Mouse (Mus musculus) thymus, postnatal 0 days (tissue): ENCODE measurements around the gene Zmym6. TPM values are rescaled to one million over a fixed set of nuclear protein-coding genes. Genes with fewer than 3 reads are reported as not detected.

Source experiments
- DNase-seq: peaks from one replicate; pipeline ENCODE4 v3.0.0-alpha.2; 2015; ENCODE audit warnings: low spot score
- polyA plus RNA-seq: library from polyadenylated mRNA; unstranded; fragments of >200 nt; fragmentation: Nextera tagmentation; extraction: Ambion mirVana; gene quantifications from 2 replicates; pipeline ENCODE4 v1.2.1, GENCODE M21; 2015

Gene Zmym6
- polyA plus RNA-seq, 1 experiment from 2014 or later, result 11.0 TPM

DNA sequence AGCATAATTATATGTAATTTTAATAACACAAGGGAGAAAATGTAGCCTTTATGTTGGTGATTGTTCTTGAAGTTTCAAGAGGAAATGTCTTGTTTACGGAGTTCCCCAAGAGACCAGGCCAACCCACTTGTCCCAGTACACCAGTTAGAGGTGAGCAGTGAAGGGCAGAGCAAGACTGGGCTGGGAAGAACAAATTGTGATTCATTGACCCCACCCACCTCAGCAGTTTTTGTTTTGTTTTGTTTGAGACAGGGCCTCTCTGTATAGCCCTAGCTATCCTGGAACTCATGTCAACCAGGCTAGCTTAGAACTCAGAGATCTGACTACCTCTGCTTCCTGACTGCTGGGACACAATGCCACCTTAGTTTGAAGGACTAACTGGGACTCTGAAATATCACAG, 47.1 kb downstream of the Zmym6 start:
- DNase-seq, result no peak

- DNase-seq, result peak; percentile 91
Observed at GRCm38 (mm10) chr4:127125834-127126463, 48.8 kb downstream of the Zmym6 start.

DNA sequence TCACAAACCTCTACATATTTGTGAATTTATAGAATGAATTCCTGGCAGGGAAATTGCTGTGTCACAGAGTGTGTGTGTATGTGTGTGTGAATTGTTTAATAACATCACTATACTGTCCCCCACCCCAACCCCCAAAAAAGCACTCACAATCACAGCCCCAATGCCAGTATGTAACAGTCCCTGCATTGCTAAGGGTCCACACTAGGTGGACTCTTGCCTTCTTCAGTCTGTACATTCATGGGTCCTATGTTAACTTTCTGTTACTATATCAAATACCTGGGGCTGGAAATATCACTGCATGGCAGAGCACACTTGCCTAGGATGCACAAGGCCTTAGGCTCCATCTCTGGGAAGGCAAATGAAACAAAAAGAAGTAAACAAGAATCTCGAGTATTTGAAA, 57.5 kb downstream of the Zmym6 start:
- no peak for DNase-seq

- DNase-seq, result no peak
Observed at GRCm38 (mm10) chr4:127137591-127137990, 60.4 kb downstream of the Zmym6 start.

DNA sequence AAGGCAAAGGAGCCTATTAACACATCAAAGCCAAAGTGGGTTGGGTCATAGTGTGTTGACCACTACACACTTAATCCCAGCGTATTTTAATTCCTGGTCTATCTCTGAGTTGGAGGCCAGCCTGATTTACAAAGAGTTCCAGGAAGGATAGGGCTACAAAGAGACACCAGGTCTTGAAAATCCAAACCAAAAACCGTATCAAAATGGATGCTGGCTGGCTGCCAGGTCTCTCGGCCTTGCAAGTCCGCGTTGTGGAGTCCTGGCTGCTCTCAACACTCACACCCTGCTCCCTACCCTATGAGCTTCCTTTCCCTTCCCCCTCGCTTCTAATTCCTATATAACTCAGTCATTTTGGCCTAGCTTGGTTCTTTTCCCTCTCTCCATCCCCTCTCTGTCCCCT, 61.3 kb downstream of the Zmym6 start:
- no peak for DNase-seq

GRCm38 (mm10) chr4:127150031-127150430, 72.8 kb downstream of the Zmym6 start:
- no peak for DNase-seq

GRCm38 (mm10) chr4:127153345-127153744, 76.2 kb downstream of the Zmym6 start:
- no peak for DNase-seq

- no peak for DNase-seq
Observed at GRCm38 (mm10) chr4:127155757-127156156, 78.6 kb downstream of the Zmym6 start.

GRCm38 (mm10) chr4:127157746-127158145, 80.6 kb downstream of the Zmym6 start:
- no peak for DNase-seq

- no peak for DNase-seq
Observed at GRCm38 (mm10) chr4:127163926-127164325, 86.7 kb downstream of the Zmym6 start.

DNA sequence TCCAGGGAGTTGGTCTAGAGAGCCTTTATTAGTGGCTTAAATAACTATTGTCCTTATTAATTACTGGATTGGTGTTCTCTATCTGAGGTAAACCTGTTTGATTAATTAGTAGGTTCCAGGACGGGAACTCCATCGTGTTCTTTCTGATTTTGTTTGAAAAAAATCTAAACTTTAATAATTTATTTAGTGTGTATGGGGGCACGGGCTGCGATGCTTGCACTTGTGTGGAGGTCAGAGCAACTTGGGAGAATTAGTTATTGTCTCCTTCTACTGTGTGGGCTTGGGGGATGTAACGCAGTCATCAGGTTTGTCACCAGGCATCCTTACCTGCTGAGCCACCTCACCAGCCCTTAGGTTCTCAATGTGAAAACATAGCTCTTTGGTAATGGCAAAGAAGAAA, 89.9 kb downstream of the Zmym6 start:
- no peak for DNase-seq

GRCm38 (mm10) chr4:127167731-127168130, 90.5 kb downstream of the Zmym6 start:
- DNase-seq, result no peak

- DNase-seq, result no peak
Observed at GRCm38 (mm10) chr4:127168211-127168913, 91.2 kb downstream of the Zmym6 start.

DNA sequence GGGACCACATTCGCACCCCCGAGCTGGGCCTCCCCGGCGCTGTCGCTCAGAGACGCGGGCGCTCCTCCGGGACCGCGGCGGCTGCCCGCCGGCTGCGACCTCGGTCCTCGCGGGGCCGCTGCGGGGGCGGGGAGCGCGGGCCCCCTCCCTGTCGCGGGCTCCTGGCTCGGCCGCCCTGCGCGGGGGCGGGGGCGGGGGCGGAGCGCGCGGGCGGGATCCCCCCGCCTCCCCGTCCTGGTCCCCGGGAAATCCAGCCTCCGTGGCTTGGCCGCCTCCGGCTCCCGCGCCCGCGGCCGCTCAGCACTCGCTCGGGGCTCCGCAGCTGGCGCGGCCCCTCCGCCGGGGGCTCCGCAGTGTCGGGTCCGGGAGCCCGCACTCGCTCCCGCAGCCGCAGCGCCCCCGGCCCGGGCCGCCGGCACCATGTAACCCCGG, 91.7 kb downstream of the Zmym6 start, which contains the start of gene Dlgap3:
TSS of gene Dlgap3 (plus strand) at position 291 of the 432 bp plus-strand sequence.
- no peak for DNase-seq

GRCm38 (mm10) chr4:127169346-127170221, 92.4 kb downstream of the Zmym6 start:
- no peak for DNase-seq

DNA sequence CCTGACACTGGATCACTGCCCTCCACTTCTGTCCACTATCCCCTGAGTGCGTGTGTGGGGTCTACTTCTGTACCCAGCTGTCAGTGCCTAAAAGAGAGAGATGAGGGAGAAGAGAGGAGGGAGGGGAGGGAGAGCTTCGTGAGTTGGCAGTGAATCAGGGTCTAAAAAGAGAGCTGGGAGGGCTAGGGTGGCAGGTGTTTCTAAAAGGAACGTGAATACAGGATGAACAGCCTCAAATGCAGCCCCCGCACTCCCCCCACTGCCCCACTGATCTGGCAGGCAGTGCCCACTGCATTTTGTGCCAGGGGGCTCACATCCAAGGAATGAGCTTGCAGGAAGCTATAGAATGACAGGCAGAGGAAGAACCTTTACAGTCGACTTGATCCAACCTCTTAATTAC, 93.7 kb downstream of the Zmym6 start:
- DNase-seq, result no peak

- no peak for DNase-seq
Observed at GRCm38 (mm10) chr4:127171341-127171905, 94.2 kb downstream of the Zmym6 start.

GRCm38 (mm10) chr4:127172119-127172518, 94.9 kb downstream of the Zmym6 start:
- no peak for DNase-seq

DNA sequence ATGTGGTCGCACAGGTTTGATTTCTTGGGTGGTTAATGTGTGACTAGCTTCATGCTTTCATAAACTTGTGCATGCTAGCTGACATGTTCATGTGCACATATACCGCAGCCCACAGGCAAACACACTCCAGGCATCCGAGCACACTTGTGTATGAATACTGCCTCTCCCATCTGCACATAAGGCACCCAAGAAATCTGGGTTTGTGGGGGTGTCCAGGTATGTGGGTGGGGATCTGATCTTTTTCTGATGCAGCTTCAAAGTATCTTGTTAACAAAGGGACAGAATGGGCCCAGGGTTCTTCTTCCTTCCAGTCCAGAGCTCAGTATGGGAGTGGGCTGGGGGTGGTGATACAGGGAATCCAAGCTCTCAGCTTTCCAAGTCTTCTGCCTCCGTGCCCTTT, 95.4 kb downstream of the Zmym6 start:
- no peak for DNase-seq

GRCm38 (mm10) chr4:127173461-127173860, 96.3 kb downstream of the Zmym6 start:
- peak; percentile 46 for DNase-seq
